Mouse (Mus musculus) liver, embryonic 12.5 days (tissue): ENCODE data around the gene Gpbar1. TPM values are rescaled to one million over a fixed set of nuclear protein-coding genes. Genes with fewer than 3 reads are reported as not detected.
"Not testable (repeated sequence)": the region's sequence is repeated elsewhere in the genome, so short reads cannot be mapped to it uniquely, and the experiment has no call there.

Experiments used
- ATAC-seq: fragments of 200-750 bp; cut with Nextera tagmentation; 2 replicates; pipeline ENCODE4 v1.8.0; 2017; ENCODE audit warnings: moderate number of reproducible peaks, mild to moderate bottlenecking, moderate library complexity
- H3K27ac ChIP-seq: fragments of 300-500 bp; sonication (generic); 2 replicates; pipeline ENCODE4 v1.5.1; 2016; ENCODE audit warnings: mild to moderate bottlenecking
- H3K27me3 ChIP-seq: fragments of 300-500 bp; sonication (generic); replicated peaks from 2 replicates; pipeline ENCODE4 v1.6.1; 2016; ENCODE audit warnings: mild to moderate bottlenecking, moderate library complexity
- H3K36me3 ChIP-seq: fragments of 300-500 bp; sonication (generic); 2 replicates; pipeline ENCODE4 v1.6.1; 2016; ENCODE audit warnings: mild to moderate bottlenecking, moderate library complexity
- H3K4me1 ChIP-seq: fragments of 300-500 bp; sonication (generic); 2 replicates; pipeline ENCODE4 v1.6.1; 2016
- H3K4me2 ChIP-seq: fragments of 300-500 bp; sonication (generic); 2 replicates; pipeline ENCODE4 v1.6.1; 2016; ENCODE audit warnings: mild to moderate bottlenecking, moderate library complexity
- H3K4me3 ChIP-seq: fragments of 300-500 bp; sonication (generic); 2 replicates; pipeline ENCODE4 v1.5.1; 2016; ENCODE audit warnings: mild to moderate bottlenecking, moderate library complexity
- H3K9ac ChIP-seq: fragments of 300-500 bp; sonication (generic); 2 replicates; pipeline ENCODE4 v1.6.1; 2016; ENCODE audit warnings: mild to moderate bottlenecking, moderate library complexity
- H3K9me3 ChIP-seq: fragments of 300-500 bp; sonication (generic); replicated peaks from 2 replicates; pipeline ENCODE4 v1.6.1; 2016; ENCODE audit warnings: mild to moderate bottlenecking, moderate library complexity
- WGBS: fragments of 180-500 bp; shearing (Covaris S2); methylation state at CpG from one replicate; pipeline ENCODE4 v1.1.7; 2016; ENCODE audit not compliant: insufficient replicate concordance; 5-methylcytosine and 5-hydroxymethylcytosine counted together
- polyA plus RNA-seq: library from polyadenylated mRNA; unstranded; fragments of >200 nt; fragmentation: Nextera tagmentation; extraction: Ambion mirVana; gene quantifications from 2 replicates; pipeline ENCODE4 v1.2.1, GENCODE M21; 2016

The Gpbar1 gene
- polyA plus RNA-seq, 1 experiment from 2014 or later = 1.2 TPM

- Histone ChIP-seq H3K27me3 (no peaks in the 10 kb centered on the region), H3K4me3 (no peak overlapping the region), H3K36me3 (no peaks in the 10 kb centered on the region), H3K9ac (no peak overlapping the region), H3K4me2 (no peak overlapping the region), H3K4me1 (peaks cover 3% of the 10 kb centered on the region), H3K9me3 (no peaks in the 10 kb centered on the region), H3K27ac (no peak overlapping the region)
- no peak for ATAC-seq
- 61% methylated on average over 3 of the region's 3 CpGs for WGBS
These were observed 36.4 kb downstream of the Gpbar1 start for GRCm38 (mm10) chr1:74314796-74315195.

DNA sequence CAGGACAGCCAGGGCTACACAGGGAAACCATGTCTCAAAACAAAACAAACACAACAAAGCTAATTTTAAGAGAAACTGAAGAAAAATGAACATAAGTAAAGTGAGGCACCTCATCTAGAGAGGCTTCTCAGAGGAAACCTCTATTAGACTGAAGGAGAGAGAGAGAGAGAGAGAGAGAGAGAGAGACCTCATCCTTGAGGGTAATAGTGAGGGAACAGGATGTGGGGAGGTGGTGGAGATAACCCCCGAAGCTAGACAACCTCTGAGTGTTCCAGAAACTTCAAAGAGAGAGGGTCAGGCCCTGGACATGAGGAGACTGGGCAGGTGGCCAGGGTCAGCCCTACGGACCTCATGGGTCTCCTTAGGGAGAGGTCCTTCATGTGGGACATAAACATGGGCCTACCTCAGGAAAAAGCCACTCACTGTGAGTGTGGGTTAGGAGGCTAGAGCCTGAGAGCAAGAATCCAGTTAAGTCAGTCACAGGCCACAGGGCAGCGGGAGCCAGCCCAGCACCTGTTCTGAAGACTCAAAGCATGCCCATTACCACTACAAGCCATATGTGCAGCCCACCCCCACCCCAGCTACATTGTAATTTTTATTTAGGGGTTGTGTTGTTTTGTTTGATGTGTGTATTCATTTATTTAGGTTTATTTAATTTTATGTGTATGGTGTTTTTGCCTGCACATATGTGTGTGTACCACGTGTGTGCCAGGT, 37.9 kb downstream of the Gpbar1 start:
- no peak overlapping the region for H3K9ac ChIP-seq
- H3K4me1 ChIP-seq = no peaks in the 10 kb centered on the region
- H3K27ac ChIP-seq = no peak overlapping the region
- H3K27me3 ChIP-seq = no peaks in the 10 kb centered on the region
- no peaks in the 10 kb centered on the region for H3K9me3 ChIP-seq
- ATAC-seq = no peak
- no peak overlapping the region for H3K4me2 ChIP-seq
- no peaks in the 10 kb centered on the region for H3K36me3 ChIP-seq
- no peak overlapping the region for H3K4me3 ChIP-seq
- 65% methylated on average over 4 of the region's 4 CpGs for WGBS

- Histone ChIP-seq H3K27ac (no peak overlapping the region), H3K9me3 (no peaks in the 10 kb centered on the region), H3K4me3 (no peak overlapping the region), H3K27me3 (no peaks in the 10 kb centered on the region), H3K4me1 (no peaks in the 10 kb centered on the region), H3K4me2 (no peak overlapping the region), H3K36me3 (no peaks in the 10 kb centered on the region), H3K9ac (no peak overlapping the region)
- WGBS = 78% methylated on average over 3 of the region's 3 CpGs
- no peak for ATAC-seq
These were observed 40.4 kb downstream of the Gpbar1 start for GRCm38 (mm10) chr1:74318711-74319110.

DNA sequence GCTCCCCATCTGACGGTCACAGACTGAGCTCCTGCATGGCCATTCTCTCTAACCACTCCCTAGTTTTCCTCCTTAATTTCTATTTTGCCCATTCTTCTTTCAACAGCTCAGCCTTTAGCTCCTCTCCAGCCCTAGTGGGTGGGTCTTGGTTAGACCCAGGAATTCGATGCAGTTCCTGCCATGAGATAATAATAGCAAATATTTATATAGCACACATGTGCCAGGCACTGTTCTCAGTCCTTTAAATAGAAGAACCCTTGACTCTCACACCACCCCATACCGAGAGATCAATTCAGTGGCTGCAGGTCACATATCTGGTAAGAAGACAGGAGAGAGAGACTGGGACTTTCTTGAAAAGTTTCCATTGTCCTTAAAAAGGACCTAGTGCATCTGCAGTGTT, 43.0 kb downstream of the Gpbar1 start:
- H3K27me3 ChIP-seq = no peaks in the 10 kb centered on the region
- no peaks in the 10 kb centered on the region for H3K36me3 ChIP-seq
- H3K9me3 ChIP-seq = no peaks in the 10 kb centered on the region
- no peak overlapping the region for H3K9ac ChIP-seq
- no peak overlapping the region for H3K4me2 ChIP-seq
- 62% methylated on average over 3 of the region's 3 CpGs for WGBS
- H3K4me1 ChIP-seq = no peaks in the 10 kb centered on the region
- no peak for ATAC-seq
- H3K4me3 ChIP-seq = no peak overlapping the region
- no peak overlapping the region for H3K27ac ChIP-seq

GRCm38 (mm10) chr1:74326916-74327315, 48.6 kb downstream of the Gpbar1 start:
- not testable (repeated sequence) for H3K36me3 ChIP-seq, ATAC-seq, H3K9ac ChIP-seq, H3K4me2 ChIP-seq, H3K4me3 ChIP-seq, H3K9me3 ChIP-seq, H3K27ac ChIP-seq, H3K27me3 ChIP-seq
- peaks cover 23% of the 10 kb centered on the region for H3K4me1 ChIP-seq
- 45% methylated on average over 2 of the region's 2 CpGs for WGBS

Other genes starting within 250 kb of the Gpbar1 start
- gene Tns1, start 154.1 kb upstream of the Gpbar1 start, polyA plus RNA-seq = 13.1 and 16.1 TPM in 2 replicates
- gene Rufy4, start 153.0 kb upstream of the Gpbar1 start, polyA plus RNA-seq = 0.16 and 0.20 TPM in 2 replicates
- gene Cxcr2, start 124.6 kb upstream of the Gpbar1 start, polyA plus RNA-seq = 0.65 and 0.97 TPM in 2 replicates
- gene Cxcr1, start 83.9 kb upstream of the Gpbar1 start, polyA plus RNA-seq = not detected in 2 replicates
- gene Arpc2, start 42.5 kb upstream of the Gpbar1 start, polyA plus RNA-seq = 268 and 269 TPM in 2 replicates
- 119 and 120 TPM in 2 replicates for gene Aamp, start 6.2 kb downstream of the Gpbar1 start, polyA plus RNA-seq
- gene Pnkd, start 6.4 kb downstream of the Gpbar1 start, polyA plus RNA-seq = 45.7 and 48.7 TPM in 2 replicates
- gene Tmbim1, start 27.1 kb downstream of the Gpbar1 start, polyA plus RNA-seq = 17.5 and 18.6 TPM in 2 replicates
- gene Catip, start 83.6 kb downstream of the Gpbar1 start, polyA plus RNA-seq = 0.11 and 0.14 TPM in 2 replicates
- gene Slc11a1, start 96.6 kb downstream of the Gpbar1 start, polyA plus RNA-seq = 8.6 and 9.0 TPM in 2 replicates
- gene Ctdsp1, start 113.0 kb downstream of the Gpbar1 start, polyA plus RNA-seq = 42.0 and 42.4 TPM in 2 replicates
- 0.81 and 0.93 TPM in 2 replicates for gene Vil1, start 130.8 kb downstream of the Gpbar1 start, polyA plus RNA-seq
- 51.6 and 52.4 TPM in 2 replicates for gene Cnot9, start 227.5 kb downstream of the Gpbar1 start, polyA plus RNA-seq